Mouse (Mus musculus) splenic B cell, adult 2 months (primary cell): ENCODE measurements around the gene Sla2.
"Not testable (repeated sequence)": the region's sequence is repeated elsewhere in the genome, so short reads cannot be mapped to it uniquely, and the experiment has no call there.

Source experiments
- DNase-seq: peaks from one replicate; pipeline ENCODE4 v3.0.0-alpha.2; 2011; ENCODE audit warnings: low read depth, low spot score
- H3K27me3 ChIP-seq: 2 replicates; pipeline ENCODE4 v1.6.1; 2012; ENCODE audit warnings: mild to moderate bottlenecking, low read length, moderate library complexity, mixed read lengths; ENCODE audit not compliant: control insufficient read depth, poor library complexity, insufficient read depth, severe bottlenecking
- H3K36me3 ChIP-seq: 2 replicates; pipeline ENCODE4 v1.6.1; 2012; ENCODE audit warnings: mild to moderate bottlenecking, low read length, moderate library complexity, mixed read lengths; ENCODE audit not compliant: control insufficient read depth, poor library complexity, insufficient read depth, severe bottlenecking

The Sla2 gene

GRCm38 (mm10) chr2:156864481-156864880 lies 22.5 kb downstream of the Sla2 start:
- peaks cover 7% of the 10 kb centered on the region for H3K36me3 ChIP-seq
- DNase-seq = no peak
- no peaks in the 10 kb centered on the region for H3K27me3 ChIP-seq

- peaks cover 6% of the 10 kb centered on the region for H3K36me3 ChIP-seq
- DNase-seq = peak; percentile 54
- H3K27me3 ChIP-seq = no peaks in the 10 kb centered on the region
These were observed 23.4 kb downstream of the Sla2 start for GRCm38 (mm10) chr2:156863487-156864160.

DNA sequence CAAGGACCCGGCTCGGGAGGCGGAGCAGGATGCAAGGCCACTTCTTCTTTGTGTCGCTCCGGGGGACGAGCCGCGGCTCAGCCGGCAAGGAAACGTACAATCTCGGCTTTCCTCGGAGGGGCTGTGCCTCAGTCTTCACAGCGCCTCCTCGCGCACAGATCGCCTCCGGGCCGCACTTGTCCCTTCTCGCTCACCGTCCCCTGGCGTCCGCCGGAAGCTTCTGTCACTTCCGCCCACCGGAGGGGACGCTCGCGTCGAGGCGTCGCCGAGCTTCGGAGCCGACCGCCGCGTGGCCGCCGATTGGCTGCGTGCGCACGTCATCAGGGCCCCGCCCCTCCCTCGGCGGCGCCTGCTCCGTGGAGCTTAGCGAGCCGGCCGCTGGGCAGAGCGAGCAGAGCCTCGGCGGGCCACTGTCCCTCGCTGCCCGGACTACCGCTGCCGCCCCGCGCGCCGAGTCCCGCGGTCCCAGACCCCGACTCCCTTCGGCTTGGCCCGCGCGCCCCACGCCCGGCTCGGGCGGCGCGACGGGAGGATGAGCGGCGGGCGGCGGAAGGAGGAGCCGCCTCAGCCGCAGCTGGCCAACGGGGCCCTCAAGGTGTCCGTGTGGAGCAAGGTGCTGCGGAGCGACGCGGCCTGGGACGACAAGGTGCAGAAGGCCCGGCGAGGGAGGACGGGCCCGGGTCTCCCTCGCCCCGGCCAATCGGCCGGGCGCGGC lies 24.1 kb downstream of the Sla2 start, which contains the start of gene Rab5if:
Gene Rab5if (plus strand): TSS at position 357 of the 715 bp plus-strand sequence.
- no peaks in the 10 kb centered on the region for H3K27me3 ChIP-seq
- DNase-seq = peak; percentile 98
- peaks cover 2% of the 10 kb centered on the region for H3K36me3 ChIP-seq

DNA sequence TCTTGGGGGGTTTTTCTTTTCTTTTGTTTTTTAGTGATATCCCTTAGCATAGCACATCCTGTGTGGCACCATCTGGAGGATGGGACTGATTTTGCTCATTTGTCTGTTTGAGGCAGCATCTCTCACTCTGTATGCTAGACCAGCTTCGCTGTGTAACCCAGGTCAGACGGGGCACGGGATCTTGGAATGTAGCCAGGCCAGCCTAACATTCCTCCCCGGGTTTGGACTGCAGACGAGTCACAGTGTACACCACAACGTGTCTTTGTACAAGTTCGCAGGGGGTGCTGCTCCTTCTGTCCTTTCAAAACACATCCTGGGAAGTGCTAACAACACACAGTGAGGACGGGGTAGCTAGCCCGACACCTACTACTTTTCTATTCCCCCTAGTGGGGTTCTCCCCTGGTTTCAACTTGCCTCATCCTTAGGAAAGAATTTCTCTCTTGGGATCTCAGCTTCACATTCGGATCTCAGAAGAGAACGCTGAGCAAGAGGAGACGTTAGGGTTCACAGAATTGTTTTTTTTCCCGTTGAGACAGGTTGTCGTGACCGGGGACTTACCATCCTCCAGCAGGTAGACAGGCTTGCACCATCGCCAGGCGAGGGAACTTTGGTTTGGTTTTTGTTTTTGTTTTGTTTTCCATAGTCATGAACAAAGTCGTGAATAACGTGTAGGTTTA lies 24.8 kb downstream of the Sla2 start:
- Histone ChIP-seq H3K27me3 (no peaks in the 10 kb centered on the region), H3K36me3 (peaks cover 1% of the 10 kb centered on the region; the same call in 1 of the 2 replicates)
- DNase-seq = peak; percentile 44

GRCm38 (mm10) chr2:156858671-156859070 lies 28.3 kb downstream of the Sla2 start:
- no peak for DNase-seq
- H3K36me3 ChIP-seq = no peaks in the 10 kb centered on the region
- no peaks in the 10 kb centered on the region for H3K27me3 ChIP-seq

- Histone ChIP-seq H3K36me3 (no peaks in the 10 kb centered on the region), H3K27me3 (no peaks in the 10 kb centered on the region)
- peak; percentile 15 for DNase-seq
These were observed 29.2 kb downstream of the Sla2 start, which contains the start of gene 4930518I15Rik for GRCm38 (mm10) chr2:156857835-156858234. TSS of gene 4930518I15Rik (minus strand) at chr2:156857946.

GRCm38 (mm10) chr2:156857385-156857791 lies 29.6 kb downstream of the Sla2 start:
- Histone ChIP-seq H3K27me3 (no peaks in the 10 kb centered on the region), H3K36me3 (no peaks in the 10 kb centered on the region)
- DNase-seq = peak; percentile 60

- Histone ChIP-seq H3K27me3 (no peaks in the 10 kb centered on the region), H3K36me3 (peaks cover 2% of the 10 kb centered on the region; the same call in 1 of the 2 replicates)
- no peak for DNase-seq
These were observed 30.7 kb downstream of the Sla2 start for GRCm38 (mm10) chr2:156856311-156856710.

DNA sequence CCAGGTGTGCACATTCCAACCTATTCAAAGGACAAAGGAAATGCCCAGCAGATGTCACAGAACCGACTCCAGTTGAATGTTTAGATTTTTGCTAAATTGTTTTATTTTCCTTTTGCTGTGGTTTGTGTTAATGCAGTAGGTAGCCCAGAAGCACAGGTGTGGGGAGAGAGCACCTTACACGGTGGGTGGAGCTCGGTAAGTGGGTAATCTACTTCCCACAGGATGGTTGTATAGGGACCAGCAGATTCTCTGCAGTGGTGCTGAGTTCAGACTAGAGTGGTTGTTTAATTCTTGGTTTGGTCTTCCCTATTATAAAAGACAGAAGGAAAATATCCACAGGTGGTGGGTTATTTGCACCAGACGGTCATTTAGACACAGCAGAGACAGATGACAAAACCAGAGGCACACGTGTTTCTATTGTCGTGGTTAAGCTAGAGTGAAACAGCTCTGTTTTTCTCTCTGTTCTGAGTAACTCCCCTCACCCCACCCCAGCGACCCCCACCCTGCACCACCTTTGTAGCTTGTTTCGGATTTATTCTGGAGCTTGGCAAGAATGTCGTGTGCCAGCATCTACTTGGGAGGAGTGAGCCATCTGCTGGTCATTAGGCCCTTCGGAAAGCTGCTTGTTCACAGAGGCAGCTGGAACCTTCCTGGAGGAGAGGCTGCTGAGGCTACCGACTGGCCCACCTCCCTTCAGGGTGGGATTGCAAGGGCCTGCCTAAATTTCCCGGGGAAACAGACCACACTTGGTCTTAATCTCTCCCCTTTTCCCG lies 32.8 kb downstream of the Sla2 start:
- DNase-seq = not testable (repeated sequence)

DNA sequence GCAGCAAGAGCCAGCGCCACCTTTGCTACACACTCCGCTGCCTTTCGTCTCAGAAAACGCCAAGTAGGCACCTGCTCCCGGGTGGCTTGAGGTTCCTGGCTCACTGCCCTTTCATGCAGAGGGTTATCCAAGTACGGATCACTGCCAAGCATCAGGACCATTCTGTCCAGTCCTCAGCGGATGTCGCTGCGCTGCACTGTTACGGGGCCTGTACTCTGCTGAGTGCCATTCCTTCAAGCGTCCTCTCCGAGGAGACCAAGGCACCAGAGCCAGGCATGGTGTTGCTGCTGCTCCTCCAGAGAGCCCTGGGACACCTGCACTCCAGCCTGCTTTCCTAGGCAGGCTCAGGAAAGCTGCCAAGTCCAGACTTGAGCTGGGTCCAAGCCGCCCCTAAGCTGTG lies 33.4 kb downstream of the Sla2 start:
- not testable (repeated sequence) for DNase-seq, H3K27me3 ChIP-seq, H3K36me3 ChIP-seq

More for the DNA sequence above, 32.8 kb downstream of the Sla2 start:
- H3K36me3 ChIP-seq, H3K27me3 ChIP-seq: not testable (repeated sequence)

- DNase-seq = no peak
These were observed 36.5 kb downstream of the Sla2 start for GRCm38 (mm10) chr2:156850505-156850904.

DNA sequence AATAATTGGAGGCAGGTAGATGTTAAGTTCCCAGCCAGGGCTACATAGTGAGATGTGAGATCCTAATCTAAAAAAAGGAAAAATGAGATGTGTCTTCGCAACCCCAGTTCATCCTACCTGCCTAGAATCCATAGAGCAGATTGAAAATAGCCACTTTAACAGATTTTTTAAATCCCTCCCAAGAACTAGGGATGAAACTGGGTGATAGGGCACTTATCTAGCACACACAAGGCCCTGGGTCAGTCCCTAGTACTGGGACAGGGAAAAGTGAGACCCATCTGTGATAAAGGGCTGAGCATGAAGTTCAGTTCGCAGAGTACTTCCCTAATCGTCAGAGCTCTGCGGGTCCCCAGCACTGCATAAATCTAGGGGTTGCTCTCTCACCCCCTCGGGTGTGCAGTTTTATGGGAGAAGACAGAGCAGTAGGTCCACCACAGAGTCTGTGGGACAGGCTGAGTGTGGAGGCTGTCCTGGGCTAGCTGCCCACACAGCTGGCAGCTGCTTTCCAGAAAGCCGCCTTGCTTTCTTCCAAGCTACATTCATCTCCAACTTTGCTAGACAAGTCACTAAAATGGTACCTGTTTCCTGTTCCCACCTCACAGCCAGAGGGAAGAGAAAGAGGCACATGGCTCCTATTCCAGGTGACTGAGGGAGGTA lies 38.3 kb downstream of the Sla2 start:
- no peak for DNase-seq
- Histone ChIP-seq H3K27me3 (no peaks in the 10 kb centered on the region), H3K36me3 (peaks cover 6% of the 10 kb centered on the region)

More at GRCm38 (mm10) chr2:156850505-156850904, 36.5 kb downstream of the Sla2 start:
- Histone ChIP-seq H3K27me3 (no peaks in the 10 kb centered on the region), H3K36me3 (peaks cover 4% of the 10 kb centered on the region)

DNA sequence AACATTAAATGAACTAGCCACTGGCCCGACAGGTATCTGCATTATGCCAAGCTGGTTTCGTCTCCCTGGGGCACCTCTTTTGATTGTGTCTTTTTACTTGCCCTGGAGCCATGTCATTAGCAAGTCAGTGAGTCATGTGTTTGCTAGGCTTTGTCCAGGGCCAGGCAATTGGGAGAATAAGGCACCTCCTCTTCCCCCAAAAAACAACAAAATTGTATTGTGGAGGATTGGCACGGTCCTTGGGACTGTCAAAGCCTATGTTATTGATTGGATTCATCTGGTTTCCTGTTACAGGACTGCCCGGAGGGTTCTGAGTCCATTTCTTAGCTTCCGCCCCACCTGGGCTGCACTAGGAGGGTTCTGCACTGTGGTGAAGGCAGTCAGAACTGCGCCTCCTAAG lies 39.3 kb downstream of the Sla2 start:
- H3K36me3 ChIP-seq = peaks cover 6% of the 10 kb centered on the region
- DNase-seq = no peak
- no peaks in the 10 kb centered on the region for H3K27me3 ChIP-seq

DNA sequence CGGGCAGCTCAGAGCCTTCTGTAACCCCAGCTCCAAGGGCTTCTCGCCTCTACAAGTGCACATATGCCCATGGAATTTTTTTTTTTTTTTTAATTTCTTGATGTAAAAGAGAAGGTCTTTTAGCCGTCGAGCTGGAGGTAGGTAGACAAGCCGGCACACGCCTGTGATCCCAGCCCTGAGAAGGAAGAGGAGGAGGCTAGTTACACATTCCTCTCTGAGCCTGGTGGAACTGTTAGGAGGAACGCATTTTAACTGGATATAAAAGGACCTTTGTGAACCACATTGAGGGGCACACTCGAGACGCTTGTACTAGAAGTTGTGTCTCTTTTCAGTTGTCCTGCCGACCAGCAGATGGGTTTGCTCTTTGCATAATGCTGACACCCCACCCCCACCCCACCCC lies 42.3 kb downstream of the Sla2 start:
- Histone ChIP-seq H3K27me3 (no peaks in the 10 kb centered on the region), H3K36me3 (peaks cover 5% of the 10 kb centered on the region; the same call in 1 of the 2 replicates)
- no peak for DNase-seq
